Mouse (Mus musculus): ENCODE measurements around the gene Gm6583. TPM values are rescaled to one million over a fixed set of nuclear protein-coding genes. Genes with fewer than 3 reads are reported as not detected.

Gene Gm6583
- polyA plus RNA-seq, 1 experiment: not detected

GRCm38 (mm10) chr5:112367929-112368328 lies 12.1 kb upstream of the Gm6583 start:
- DNase-seq (ENCODE audit: low read depth): no peak

GRCm38 (mm10) chr5:112367338-112367737 lies 11.5 kb upstream of the Gm6583 start:
- DNase-seq (ENCODE audit: low read depth): no peak

GRCm38 (mm10) chr5:112366879-112367278 lies 11.0 kb upstream of the Gm6583 start:
- DNase-seq (ENCODE audit: low read depth): no peak

- DNase-seq (ENCODE audit: low read depth): no peak
Observed at GRCm38 (mm10) chr5:112364184-112364797, 8.5 kb upstream of the Gm6583 start.

- no peak for DNase-seq (ENCODE audit: low read depth)
Observed at GRCm38 (mm10) chr5:112360077-112360476, 4.2 kb upstream of the Gm6583 start.

GRCm38 (mm10) chr5:112359520-112359919 lies 3.7 kb upstream of the Gm6583 start:
- DNase-seq (ENCODE audit: low read depth): no peak

- no peak for DNase-seq (ENCODE audit: low read depth)
Observed at GRCm38 (mm10) chr5:112356322-112356721, 489 bp upstream of the Gm6583 start.

GRCm38 (mm10) chr5:112355493-112355892 lies 340 bp downstream of the Gm6583 start:
- no peak for DNase-seq (ENCODE audit: low read depth)

GRCm38 (mm10) chr5:112349169-112349568 lies 6.7 kb downstream of the Gm6583 start:
- DNase-seq (ENCODE audit: low read depth): no peak

- no peak for DNase-seq (ENCODE audit: low read depth)
Observed at GRCm38 (mm10) chr5:112346211-112346965, 9.4 kb downstream of the Gm6583 start.

GRCm38 (mm10) chr5:112344092-112344960 lies 11.5 kb downstream of the Gm6583 start:
- no peak for DNase-seq (ENCODE audit: low read depth)

GRCm38 (mm10) chr5:112343205-112343595 lies 12.6 kb downstream of the Gm6583 start:
- no peak for DNase-seq (ENCODE audit: low read depth)

GRCm38 (mm10) chr5:112342463-112343204 lies 13.2 kb downstream of the Gm6583 start, which contains the start of the genes Srrd and Hps4:
Srrd (minus strand) TSS chr5:112343040.
Hps4 (plus strand) TSS chr5:112343083.
- no peak for DNase-seq (ENCODE audit: low read depth)

GRCm38 (mm10) chr5:112339215-112339614 lies 16.6 kb downstream of the Gm6583 start:
- DNase-seq (ENCODE audit: low read depth): no peak

GRCm38 (mm10) chr5:112337004-112337403 lies 18.8 kb downstream of the Gm6583 start:
- DNase-seq (ENCODE audit: low read depth): no peak

GRCm38 (mm10) chr5:112335473-112335872 lies 20.4 kb downstream of the Gm6583 start:
- DNase-seq (ENCODE audit: low read depth): no peak

- no peak for DNase-seq (ENCODE audit: low read depth)
Observed at GRCm38 (mm10) chr5:112329805-112330564, 25.8 kb downstream of the Gm6583 start.

GRCm38 (mm10) chr5:112327854-112328253 lies 28.0 kb downstream of the Gm6583 start:
- DNase-seq (ENCODE audit: low read depth): no peak

GRCm38 (mm10) chr5:112326446-112327009 lies 29.3 kb downstream of the Gm6583 start:
- DNase-seq (ENCODE audit: low read depth): no peak

All from gonadal fat pad, adult 2 months (tissue).